Mouse (Mus musculus) heart, embryonic 14.5 days (tissue): ENCODE measurements around the gene Ssh1. TPM values are rescaled to one million over a fixed set of nuclear protein-coding genes. Genes with fewer than 3 reads are reported as not detected.
A peak's percentile ranks its signal among the peaks of the same experiment; 100 is the strongest.

Experiments used
- ATAC-seq: fragments of 200-750 bp; cut with Nextera tagmentation; 2 replicates; pipeline ENCODE4 v1.8.0; 2017; ENCODE audit warnings: low read depth, moderate TSS enrichment; ENCODE audit not compliant: insufficient number of reproducible peaks, insufficient read depth, low FRiP score
- H3K27ac ChIP-seq, 2 experiments: fragments of 200-500 bp in 1 of 2; fragments of 300-500 bp in 1 of 2; sonication (generic) in 1 of 2; replicated peaks in 1 of 2; 2 replicates each; pipeline ENCODE4 v1.5.1; 2012 to 2014; ENCODE audit warnings: low read depth in 2 of 2, low read length in 2 of 2, control low read depth in 1 of 2, mild to moderate bottlenecking in 1 of 2, mixed read lengths in 1 of 2; ENCODE audit not compliant: control insufficient read depth in 1 of 2, insufficient read depth in 1 of 2
- H3K27me3 ChIP-seq: fragments of 300-500 bp; sonication (generic); 2 replicates; pipeline ENCODE4 v1.6.1; 2014; ENCODE audit warnings: mild to moderate bottlenecking, low read length, control low read depth; ENCODE audit not compliant: control insufficient read depth, insufficient read depth
- H3K36me3 ChIP-seq: fragments of 300-500 bp; sonication (generic); 2 replicates; pipeline ENCODE4 v1.6.1; 2014; ENCODE audit warnings: mild to moderate bottlenecking, control low read depth, low read length, mixed read lengths; ENCODE audit not compliant: control insufficient read depth, insufficient read depth
- H3K4me1 ChIP-seq, 2 experiments: fragments of 200-500 bp in 1 of 2; fragments of 300-500 bp in 1 of 2; sonication (generic) in 1 of 2; 2 replicates each; pipeline ENCODE4 v1.6.1; 2012 to 2014; ENCODE audit warnings: low read length in 2 of 2, control low read depth in 1 of 2, mixed read lengths in 1 of 2; ENCODE audit not compliant: control insufficient read depth in 2 of 2, insufficient read depth in 2 of 2
- H3K4me2 ChIP-seq: fragments of 300-500 bp; sonication (generic); 2 replicates; pipeline ENCODE4 v1.6.1; 2014; ENCODE audit warnings: mild to moderate bottlenecking, low read length
- H3K4me3 ChIP-seq, 2 experiments: fragments of 200-500 bp in 1 of 2; fragments of 300-500 bp in 1 of 2; sonication (generic) in 1 of 2; 2 replicates each; pipeline ENCODE4 v1.5.1; 2012 to 2014; ENCODE audit warnings: low read length in 2 of 2, mild to moderate bottlenecking in 2 of 2, control low read depth in 1 of 2, low read depth in 1 of 2, moderate library complexity in 1 of 2; ENCODE audit not compliant: control insufficient read depth in 1 of 2, insufficient read depth in 1 of 2
- H3K9ac ChIP-seq: fragments of 300-500 bp; sonication (generic); 2 replicates; pipeline ENCODE4 v1.6.1; 2014; ENCODE audit warnings: mild to moderate bottlenecking, low read length
- H3K9me3 ChIP-seq: fragments of 300-500 bp; sonication (generic); 2 replicates; pipeline ENCODE4 v1.6.1; 2016; ENCODE audit warnings: low read length, control low read depth; ENCODE audit not compliant: control insufficient read depth
- WGBS: fragments of 180-500 bp; shearing (Covaris S2); extraction: QIAGEN DNeasy Blood & Tissue Kit; methylation state at CpG from one replicate; pipeline ENCODE4 v1.1.7; 2014; 5-methylcytosine and 5-hydroxymethylcytosine counted together
- polyA plus RNA-seq: library from polyadenylated mRNA; unstranded; fragments of >200 nt; fragmentation: Nextera tagmentation; extraction: Ambion mirVana; gene quantifications from 2 replicates; pipeline ENCODE4 v1.2.1, GENCODE M21; 2014

Gene Ssh1
- polyA plus RNA-seq, 1 experiment from 2014 or later = 16.4 TPM

DNA sequence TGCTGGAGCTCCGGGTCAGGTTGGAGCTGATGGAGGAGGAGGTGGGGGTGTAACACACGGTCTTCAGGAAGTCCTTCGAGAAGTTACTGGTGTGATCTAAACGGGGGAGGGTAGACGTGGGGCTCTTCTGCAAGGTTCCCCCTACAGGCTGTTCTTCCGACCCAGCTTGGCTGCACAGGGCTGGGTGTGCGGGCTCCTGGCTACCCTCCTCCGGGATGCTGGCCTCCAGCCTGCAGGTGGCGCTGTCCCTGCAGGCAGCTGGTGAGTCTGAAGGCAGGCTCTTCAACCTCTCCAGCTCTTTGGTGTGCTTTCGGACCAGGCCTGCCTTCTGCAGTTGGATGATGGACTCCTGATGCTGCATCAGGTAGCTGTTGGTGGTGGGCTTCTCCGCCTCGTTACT, 51.1 kb downstream of the Ssh1 start:
- Histone ChIP-seq H3K4me3 (no peak overlapping the region), H3K9ac (no peak overlapping the region), H3K36me3 (peaks cover 80% of the 10 kb centered on the region), H3K4me1 (peaks cover 9 to 10% of the 10 kb centered on the region in 2 experiments), H3K27me3 (no peaks in the 10 kb centered on the region), H3K4me2 (no peak overlapping the region), H3K27ac (no peak overlapping the region), H3K9me3 (no peaks in the 10 kb centered on the region)
- ATAC-seq = no peak
- 81% methylated on average over 12 of the region's 12 CpGs for whole genome bisulfite sequencing

DNA sequence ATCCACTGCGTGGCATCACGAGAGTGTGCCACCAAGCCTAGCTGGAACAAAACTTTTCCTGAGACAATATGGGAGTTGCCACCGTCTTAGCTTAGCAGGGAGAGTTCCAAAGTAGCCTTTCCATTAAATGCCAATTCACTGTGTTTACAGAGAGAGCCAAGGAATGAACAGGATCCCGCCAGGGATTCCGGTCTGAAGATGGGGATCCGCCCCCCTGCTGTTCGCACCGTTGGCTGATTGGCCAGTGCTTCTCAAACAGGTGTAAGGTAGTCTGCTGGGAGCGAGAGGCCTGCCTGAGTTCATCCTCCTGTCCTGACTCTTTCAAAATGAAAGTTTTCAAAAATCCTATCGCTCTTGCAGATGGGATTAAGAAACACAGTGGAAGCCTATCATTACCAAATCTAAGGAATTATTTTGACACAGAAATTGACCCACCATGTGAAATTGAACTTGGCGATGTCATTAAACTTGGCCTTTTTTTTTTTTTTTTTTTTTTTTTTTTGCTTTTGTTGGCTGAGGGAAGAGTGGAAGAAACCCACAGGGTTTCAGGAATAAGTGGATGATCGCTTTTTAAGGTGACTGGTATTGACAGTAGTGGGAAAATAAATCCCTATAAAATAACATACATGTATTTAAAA, 54.3 kb downstream of the Ssh1 start:
- ATAC-seq = no peak
- peaks cover 50% of the 10 kb centered on the region for H3K36me3 ChIP-seq
- peaks cover 13 to 16% of the 10 kb centered on the region in 2 experiments for H3K4me1 ChIP-seq
- WGBS = 73% methylated on average over 12 of the region's 12 CpGs
- no peak overlapping the region for H3K4me3 ChIP-seq
- H3K27ac ChIP-seq = no peak overlapping the region
- H3K9me3 ChIP-seq = no peaks in the 10 kb centered on the region
- no peaks in the 10 kb centered on the region for H3K27me3 ChIP-seq
- no peak overlapping the region for H3K4me2 ChIP-seq
- no peak overlapping the region for H3K9ac ChIP-seq

DNA sequence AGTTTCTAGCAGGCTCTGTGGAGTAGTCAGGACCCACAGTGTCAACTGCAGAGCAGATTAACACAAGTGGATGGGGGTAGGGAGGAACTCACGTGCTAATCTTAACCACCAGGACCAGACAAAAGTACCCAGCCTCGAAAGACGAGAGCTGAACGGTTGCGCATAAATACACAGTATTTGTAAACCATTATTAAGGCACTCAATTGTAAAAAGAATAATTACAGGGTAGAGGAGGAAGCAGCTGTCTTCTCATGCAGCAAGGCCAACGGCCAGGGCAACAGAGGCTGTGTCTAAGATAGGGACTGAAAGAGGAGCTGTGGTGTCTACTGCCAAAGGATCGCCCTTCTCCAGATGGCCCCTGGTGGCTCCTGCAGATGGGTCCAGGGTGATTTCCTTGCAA, 56.0 kb downstream of the Ssh1 start:
- WGBS = 38% methylated on average over 7 of the region's 7 CpGs
- H3K9ac ChIP-seq = peak overlapping the region; percentile 21
- peaks cover 17 to 24% of the 10 kb centered on the region in 2 experiments for H3K4me1 ChIP-seq
- no peaks in the 10 kb centered on the region for H3K27me3 ChIP-seq
- H3K36me3 ChIP-seq = peaks cover 34% of the 10 kb centered on the region
- ATAC-seq = no peak
- H3K4me3 ChIP-seq = no peak overlapping the region
- no peaks in the 10 kb centered on the region for H3K9me3 ChIP-seq
- peak overlapping the region; percentile 52 to 81 for H3K27ac ChIP-seq
- H3K4me2 ChIP-seq = no peak overlapping the region

DNA sequence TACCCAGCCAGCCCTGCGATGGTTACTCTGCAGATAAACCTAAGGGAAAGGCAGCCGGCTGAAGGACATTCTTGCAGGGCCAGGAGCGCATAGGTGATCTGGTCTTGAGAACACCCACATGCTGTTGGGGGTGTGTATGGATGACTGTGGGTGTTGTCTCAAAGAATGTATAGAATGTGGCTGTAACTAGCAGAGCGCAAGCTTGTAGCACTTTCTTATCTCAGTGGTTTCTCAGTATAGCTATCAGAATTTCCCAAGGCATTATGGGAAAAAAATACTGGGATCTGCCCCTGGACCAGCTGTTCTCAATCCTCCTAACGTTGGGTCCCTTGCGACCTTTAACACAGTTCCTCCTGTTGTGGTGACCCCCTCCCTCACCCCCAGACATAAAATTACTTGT, 59.8 kb downstream of the Ssh1 start:
- 0 out of 2 replicates have a peak overlapping the region, but pooled peaks have one; percentile 47 for H3K9ac ChIP-seq
- peak overlapping the region in 1 of 2 experiments; percentile 55; a peak in 3 of 4 replicates for H3K27ac ChIP-seq
- H3K4me3 ChIP-seq = no peak overlapping the region
- H3K4me1 ChIP-seq = peaks cover 26 to 29% of the 10 kb centered on the region in 2 experiments
- ATAC-seq = no peak
- H3K4me2 ChIP-seq = peak overlapping the region; percentile 39
- H3K9me3 ChIP-seq = peaks cover 1% of the 10 kb centered on the region; the same call in 1 of the 2 replicates
- no peaks in the 10 kb centered on the region for H3K36me3 ChIP-seq
- 17% methylated on average over 6 of the region's 6 CpGs for WGBS
- H3K27me3 ChIP-seq = no peaks in the 10 kb centered on the region

DNA sequence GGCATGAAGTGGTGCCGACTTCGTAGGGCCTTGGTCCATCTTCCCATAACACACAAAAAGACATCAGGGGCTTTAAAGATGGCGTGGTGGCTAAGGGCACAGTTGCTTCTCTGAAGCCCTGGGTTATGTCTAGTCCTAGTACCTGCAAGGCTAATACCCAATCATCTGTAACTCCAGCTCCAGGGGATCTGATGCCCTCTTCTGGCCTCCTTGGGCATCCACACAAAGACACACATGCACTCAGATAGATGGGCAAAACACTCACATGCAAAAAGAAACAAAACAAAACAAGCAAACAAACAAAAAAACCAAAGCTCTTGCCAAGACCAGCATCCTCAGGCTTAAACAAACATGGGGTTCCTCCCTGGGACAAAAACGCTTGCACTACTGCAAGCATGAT, 60.2 kb downstream of the Ssh1 start:
- 68% methylated on average over 4 of the region's 4 CpGs for WGBS
- H3K4me1 ChIP-seq = peaks cover 24 to 25% of the 10 kb centered on the region in 2 experiments
- H3K9me3 ChIP-seq = peaks cover 6% of the 10 kb centered on the region; the same call in 1 of the 2 replicates
- ATAC-seq = no peak
- 0 out of 2 replicates have a peak overlapping the region, but pooled peaks have one; percentile 47 for H3K9ac ChIP-seq
- H3K27ac ChIP-seq = peak overlapping the region in 1 of 2 experiments; percentile 55; a peak in 2 of 4 replicates
- H3K4me2 ChIP-seq = peak overlapping the region; percentile 39
- H3K4me3 ChIP-seq = no peak overlapping the region
- H3K27me3 ChIP-seq = no peaks in the 10 kb centered on the region
- H3K36me3 ChIP-seq = no peaks in the 10 kb centered on the region

DNA sequence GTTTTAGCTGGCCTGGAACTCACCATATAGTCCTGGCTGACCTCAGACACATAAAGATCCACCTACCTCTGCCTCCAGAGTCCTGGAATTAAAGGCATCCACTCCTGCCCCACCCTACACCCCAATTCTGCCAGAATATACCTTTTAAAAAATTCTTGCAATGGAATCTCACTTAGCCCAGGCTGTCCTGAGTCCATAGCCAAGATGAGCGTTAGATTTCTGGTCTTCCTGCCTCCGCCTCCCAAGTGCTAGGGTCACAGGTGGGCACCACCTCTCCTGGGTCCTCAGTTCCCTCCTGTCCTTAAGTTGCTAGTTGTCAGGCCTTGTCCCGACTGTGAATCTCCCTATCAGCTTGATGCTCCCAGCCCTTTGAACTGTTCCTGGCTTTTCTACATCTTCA, 61.4 kb downstream of the Ssh1 start:
- ATAC-seq = no peak
- H3K4me3 ChIP-seq = no peak overlapping the region
- H3K4me1 ChIP-seq = peaks cover 15 to 16% of the 10 kb centered on the region in 2 experiments
- peaks cover 15% of the 10 kb centered on the region; the same call in 1 of the 2 replicates for H3K9me3 ChIP-seq
- H3K36me3 ChIP-seq = no peaks in the 10 kb centered on the region
- no peak overlapping the region for H3K27ac ChIP-seq
- 71% methylated on average over 3 of the region's 3 CpGs for WGBS
- H3K9ac ChIP-seq = no peak overlapping the region
- no peaks in the 10 kb centered on the region for H3K27me3 ChIP-seq
- no peak overlapping the region for H3K4me2 ChIP-seq

DNA sequence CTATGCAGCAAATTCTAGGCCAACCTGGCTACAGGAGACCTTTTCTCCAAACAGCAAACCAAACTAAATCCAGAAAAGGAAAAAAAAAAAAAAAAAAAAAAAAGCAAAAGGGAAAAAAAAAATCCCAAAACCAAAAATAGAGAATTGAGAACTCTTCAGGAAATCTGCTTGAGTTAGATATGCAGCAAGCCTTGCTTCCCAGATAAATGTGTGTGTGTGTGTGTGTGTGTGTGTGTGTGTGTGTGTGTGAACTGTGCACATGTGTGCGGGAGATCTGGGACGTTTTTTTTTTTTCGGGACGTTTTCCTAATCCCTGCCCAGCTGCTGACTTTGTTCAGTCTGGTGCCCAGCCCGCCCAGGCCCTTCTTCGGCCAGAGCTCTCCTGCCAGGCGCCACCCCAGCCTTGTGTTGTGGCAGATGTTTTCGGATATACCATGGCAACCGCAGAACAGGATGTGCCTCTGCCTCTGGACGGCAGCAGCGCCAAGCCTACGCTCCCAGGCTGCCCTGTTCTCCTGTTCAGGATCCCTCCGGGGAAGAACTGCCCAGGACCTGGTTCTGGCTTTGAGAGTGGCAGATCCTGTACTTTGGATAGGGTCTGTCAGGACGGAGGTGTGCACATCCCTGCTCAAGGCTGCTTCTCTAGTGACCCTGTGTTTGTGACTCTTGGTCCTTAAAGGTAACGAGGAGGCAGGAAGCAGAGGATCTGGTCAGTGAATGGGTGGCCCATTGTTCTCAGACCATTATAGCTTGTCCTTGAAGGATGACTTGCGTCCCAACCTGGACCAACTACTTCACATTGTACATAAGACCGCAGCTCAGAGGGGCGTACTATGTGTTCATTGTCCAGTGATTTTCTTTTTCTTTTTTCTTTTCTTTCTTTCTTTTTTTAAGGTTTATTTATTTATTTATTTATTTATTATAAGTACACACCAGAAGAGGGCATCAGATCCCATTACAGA, 62.8 kb downstream of the Ssh1 start:
- WGBS = 34% methylated on average over 18 of the region's 18 CpGs
- peaks cover 15% of the 10 kb centered on the region; the same call in 1 of the 2 replicates for H3K9me3 ChIP-seq
- H3K27me3 ChIP-seq = no peaks in the 10 kb centered on the region
- no peaks in the 10 kb centered on the region for H3K36me3 ChIP-seq
- peak overlapping the region; percentile 87 to 96 for H3K27ac ChIP-seq
- peak; percentile 51 for ATAC-seq
- H3K4me2 ChIP-seq = peak overlapping the region; percentile 32
- peaks cover 14 to 16% of the 10 kb centered on the region in 2 experiments for H3K4me1 ChIP-seq
- H3K4me3 ChIP-seq = peak overlapping the region in 1 of 2 experiments; percentile 23; a peak in 2 of 4 replicates
- peak overlapping the region; percentile 53 for H3K9ac ChIP-seq
